Mouse (Mus musculus): ENCODE results near the gene Gm21970.
A peak's percentile ranks its signal among the peaks of the same experiment; 100 is the strongest.

Gene Gm21970

GRCm38 (mm10) chr16:91404187-91404586 lies 12.7 kb downstream of the Gm21970 start:
- DNase-seq = peak; percentile 90

- peak; percentile 85 for DNase-seq
These were observed 13.5 kb downstream of the Gm21970 start for GRCm38 (mm10) chr16:91404828-91405577.

- DNase-seq = peak; percentile 99
These were observed 14.4 kb downstream of the Gm21970 start, which contains the start of gene Il10rb for GRCm38 (mm10) chr16:91405640-91406584. Gene Il10rb, plus strand, starts transcription at chr16:91406164.

- no peak for DNase-seq
These were observed 15.2 kb downstream of the Gm21970 start for GRCm38 (mm10) chr16:91406585-91407220.

- peak; percentile 93 for DNase-seq
These were observed 21.8 kb downstream of the Gm21970 start for GRCm38 (mm10) chr16:91413102-91413844.

GRCm38 (mm10) chr16:91415391-91416189 lies 24.1 kb downstream of the Gm21970 start:
- DNase-seq = peak; percentile 98

- DNase-seq = peak; percentile 85
These were observed 24.8 kb downstream of the Gm21970 start for GRCm38 (mm10) chr16:91416357-91416756.

- DNase-seq = peak; percentile 98
These were observed 25.4 kb downstream of the Gm21970 start for GRCm38 (mm10) chr16:91416938-91417337.

GRCm38 (mm10) chr16:91418531-91418930 lies 27.0 kb downstream of the Gm21970 start:
- peak; percentile 85 for DNase-seq

- DNase-seq = peak; percentile 65
These were observed 34.3 kb downstream of the Gm21970 start for GRCm38 (mm10) chr16:91425816-91426215.

GRCm38 (mm10) chr16:91426586-91426985 lies 35.1 kb downstream of the Gm21970 start:
- peak; percentile 84 for DNase-seq

GRCm38 (mm10) chr16:91427461-91427860 lies 35.9 kb downstream of the Gm21970 start:
- peak; percentile 88 for DNase-seq

- DNase-seq = peak; percentile 77
These were observed 36.8 kb downstream of the Gm21970 start for GRCm38 (mm10) chr16:91428259-91428865.

GRCm38 (mm10) chr16:91432720-91433328 lies 41.3 kb downstream of the Gm21970 start:
- DNase-seq = peak; percentile 87

- peak; percentile 91 for DNase-seq
These were observed 41.9 kb downstream of the Gm21970 start for GRCm38 (mm10) chr16:91433329-91433933.

GRCm38 (mm10) chr16:91434119-91434518 lies 42.6 kb downstream of the Gm21970 start:
- peak; percentile 78 for DNase-seq

- DNase-seq = no peak
These were observed 46.6 kb downstream of the Gm21970 start for GRCm38 (mm10) chr16:91438081-91438480.

GRCm38 (mm10) chr16:91438599-91438998 lies 47.1 kb downstream of the Gm21970 start:
- DNase-seq = peak; percentile 81

- peak; percentile 99 for DNase-seq
These were observed 49.8 kb downstream of the Gm21970 start for GRCm38 (mm10) chr16:91441366-91441765.

- DNase-seq = no peak
These were observed 50.3 kb downstream of the Gm21970 start for GRCm38 (mm10) chr16:91441811-91442240.

All from heart, adult 11 months (tissue).